Mouse (Mus musculus): ENCODE measurements around the gene Mup14.
"Not testable (repeated sequence)": the region's sequence is repeated elsewhere in the genome, so short reads cannot be mapped to it uniquely, and the experiment has no call there.

Mup14 gene

GRCm38 (mm10) chr4:61303900-61304299, at the start of gene Mup14:
TSS of gene Mup14 (minus strand) at chr4:61304000.
- DNase-seq (ENCODE audit: low spot score) = not testable (repeated sequence)

- DNase-seq (ENCODE audit: low spot score) = not testable (repeated sequence)
These were observed 34.3 kb upstream of the Mup14 start for GRCm38 (mm10) chr4:61338108-61338507.
